Mouse (Mus musculus): Measurements from ENCODE around the gene Fam240a. TPM values are rescaled to one million over a fixed set of nuclear protein-coding genes. Genes with fewer than 3 reads are reported as not detected.

Gene Fam240a
- polyA plus RNA-seq, 1 experiment, result not detected

- H3K4me3 ChIP-seq, result no peak overlapping the region
- no peak overlapping the region for H3ac ChIP-seq (ENCODE audit: control insufficient read depth, insufficient read length)
- TF ChIP-seq MAX (IDR thresholded peaks at IDR 0.05; ENCODE audit: low read depth), result no peak
- TF ChIP-seq TCF12 (IDR thresholded peaks at IDR 0.05; ENCODE audit: insufficient read depth, poor library complexity, severe bottlenecking), result no peak
- no peak for TF ChIP-seq POLR2AphosphoS2 (IDR thresholded peaks at IDR 0.05; ENCODE audit: insufficient read length, low read depth)
- TF ChIP-seq SRF (IDR thresholded peaks at IDR 0.05; ENCODE audit: control insufficient read depth, insufficient read length, low read depth), result no peak
- TF ChIP-seq USF1 (IDR thresholded peaks at IDR 0.05; ENCODE audit: low read depth), result no peak
- TF ChIP-seq MYOG (IDR thresholded peaks at IDR 0.05; ENCODE audit: control insufficient read depth in 1 of 3, insufficient read depth in 1 of 3, insufficient read length in 2 of 3, low read depth in 2 of 3), result no peak
- TF ChIP-seq E2F4 (IDR thresholded peaks at IDR 0.05; ENCODE audit: insufficient read depth), result no peak
- no peak for TF ChIP-seq REST (IDR thresholded peaks at IDR 0.05; ENCODE audit: insufficient read depth, insufficient read length)
- TF ChIP-seq CEBPB (IDR thresholded peaks at IDR 0.05; ENCODE audit: insufficient read depth, poor library complexity, severe bottlenecking), result no peak
- TF ChIP-seq MYOD1 (IDR thresholded peaks at IDR 0.05; ENCODE audit: control insufficient read depth in 1 of 3, insufficient read length in 2 of 3, low read depth in 2 of 3), result no peak
- no peak for TF ChIP-seq POLR2A (IDR thresholded peaks at IDR 0.05; ENCODE audit: insufficient read length, low read depth)
- TF ChIP-seq TCF3 (IDR thresholded peaks at IDR 0.05; ENCODE audit: insufficient read length, low read depth), result no peak
- H3K79me2 ChIP-seq (ENCODE audit: control insufficient read depth, insufficient read depth), result no peaks in the 10 kb centered on the region
- H3K27me3 ChIP-seq (ENCODE audit: control insufficient read depth, insufficient read depth, insufficient read length), result no peaks in the 10 kb centered on the region
- H3K4me2 ChIP-seq (ENCODE audit: low read depth), result no peak overlapping the region
- H3K36me3 ChIP-seq (ENCODE audit: control insufficient read depth, insufficient read depth), result no peaks in the 10 kb centered on the region
These were observed 23.2 kb downstream of the Fam240a start for GRCm38 (mm10) chr9:110893429-110893828.

GRCm38 (mm10) chr9:110892552-110892951 lies 24.1 kb downstream of the Fam240a start:
- no peak overlapping the region for H3K4me2 ChIP-seq (ENCODE audit: low read depth)
- no peak overlapping the region for H3K4me3 ChIP-seq
- no peak overlapping the region for H3ac ChIP-seq (ENCODE audit: control insufficient read depth, insufficient read length)
- no peaks in the 10 kb centered on the region for H3K27me3 ChIP-seq (ENCODE audit: control insufficient read depth, insufficient read depth, insufficient read length)
- no peaks in the 10 kb centered on the region for H3K36me3 ChIP-seq (ENCODE audit: control insufficient read depth, insufficient read depth)
- TF ChIP-seq MYOD1 (IDR thresholded peaks at IDR 0.05; ENCODE audit: control insufficient read depth in 1 of 3, insufficient read length in 2 of 3, low read depth in 2 of 3) (no peak), USF1 (IDR thresholded peaks at IDR 0.05; ENCODE audit: low read depth) (no peak), POLR2A (IDR thresholded peaks at IDR 0.05; ENCODE audit: insufficient read length, low read depth) (no peak), CEBPB (IDR thresholded peaks at IDR 0.05; ENCODE audit: insufficient read depth, poor library complexity, severe bottlenecking) (no peak), TCF12 (IDR thresholded peaks at IDR 0.05; ENCODE audit: insufficient read depth, poor library complexity, severe bottlenecking) (no peak), SRF (IDR thresholded peaks at IDR 0.05; ENCODE audit: control insufficient read depth, insufficient read length, low read depth) (no peak), MYOG (IDR thresholded peaks at IDR 0.05; ENCODE audit: control insufficient read depth in 1 of 3, insufficient read depth in 1 of 3, insufficient read length in 2 of 3, low read depth in 2 of 3) (no peak), TCF3 (IDR thresholded peaks at IDR 0.05; ENCODE audit: insufficient read length, low read depth) (no peak), REST (IDR thresholded peaks at IDR 0.05; ENCODE audit: insufficient read depth, insufficient read length) (no peak), E2F4 (IDR thresholded peaks at IDR 0.05; ENCODE audit: insufficient read depth) (no peak), MAX (IDR thresholded peaks at IDR 0.05; ENCODE audit: low read depth) (no peak), POLR2AphosphoS2 (IDR thresholded peaks at IDR 0.05; ENCODE audit: insufficient read length, low read depth) (no peak)
- no peaks in the 10 kb centered on the region for H3K79me2 ChIP-seq (ENCODE audit: control insufficient read depth, insufficient read depth)

DNA sequence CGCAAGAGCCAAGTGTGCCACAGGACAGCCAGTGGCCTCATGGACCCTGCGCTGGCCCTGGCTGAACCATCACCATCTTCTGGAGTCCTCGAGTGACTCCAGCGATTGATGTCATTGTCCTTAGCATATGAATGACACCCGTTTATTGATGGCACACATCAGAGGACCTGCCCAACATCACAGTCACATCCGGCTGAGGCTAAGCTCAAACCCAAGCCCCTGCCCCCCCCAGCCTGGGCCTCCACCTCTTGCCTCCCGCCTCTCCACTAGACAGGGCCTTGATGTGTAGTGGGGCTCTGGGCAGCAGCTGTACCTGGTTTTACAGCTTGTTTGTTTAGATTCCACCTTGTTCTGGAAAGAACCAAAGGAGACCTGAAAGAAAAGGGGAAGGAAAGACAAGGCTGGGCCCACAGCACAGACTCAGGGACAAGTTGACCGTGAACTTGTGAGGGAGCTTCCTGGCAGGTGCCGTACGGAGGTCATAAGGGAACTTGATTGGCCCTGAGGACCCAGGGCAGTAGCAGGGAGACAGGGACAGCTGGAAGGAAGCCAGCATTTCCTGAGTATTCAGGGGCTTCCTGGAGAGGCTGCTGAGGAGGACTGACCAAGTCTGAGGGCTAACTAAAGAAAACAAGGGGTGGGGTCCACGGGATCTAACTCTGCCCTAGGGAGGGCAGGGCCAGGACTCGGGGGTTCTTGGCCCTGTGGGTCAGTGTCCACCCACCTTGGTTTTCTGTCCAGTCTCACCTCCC lies 25.4 kb downstream of the Fam240a start:
- Histone ChIP-seq H3ac (ENCODE audit: control insufficient read depth, insufficient read length) (no peak overlapping the region), H3K27me3 (ENCODE audit: control insufficient read depth, insufficient read depth, insufficient read length) (no peaks in the 10 kb centered on the region), H3K4me3 (no peak overlapping the region), H3K79me2 (ENCODE audit: control insufficient read depth, insufficient read depth) (no peaks in the 10 kb centered on the region), H3K36me3 (ENCODE audit: control insufficient read depth, insufficient read depth) (no peaks in the 10 kb centered on the region), H3K4me2 (ENCODE audit: low read depth) (no peak overlapping the region)
- TF ChIP-seq TCF3 (IDR thresholded peaks at IDR 0.05; ENCODE audit: insufficient read length, low read depth) (no peak), MYOG (IDR thresholded peaks at IDR 0.05; ENCODE audit: control insufficient read depth in 1 of 3, insufficient read depth in 1 of 3, insufficient read length in 2 of 3, low read depth in 2 of 3) (no peak), SRF (IDR thresholded peaks at IDR 0.05; ENCODE audit: control insufficient read depth, insufficient read length, low read depth) (no peak), E2F4 (IDR thresholded peaks at IDR 0.05; ENCODE audit: insufficient read depth) (no peak), USF1 (IDR thresholded peaks at IDR 0.05; ENCODE audit: low read depth) (no peak), CEBPB (IDR thresholded peaks at IDR 0.05; ENCODE audit: insufficient read depth, poor library complexity, severe bottlenecking) (no peak), POLR2A (IDR thresholded peaks at IDR 0.05; ENCODE audit: insufficient read length, low read depth) (no peak), MYOD1 (IDR thresholded peaks at IDR 0.05; ENCODE audit: control insufficient read depth in 1 of 3, insufficient read length in 2 of 3, low read depth in 2 of 3) (no peak), REST (IDR thresholded peaks at IDR 0.05; ENCODE audit: insufficient read depth, insufficient read length) (no peak), TCF12 (IDR thresholded peaks at IDR 0.05; ENCODE audit: insufficient read depth, poor library complexity, severe bottlenecking) (no peak), POLR2AphosphoS2 (IDR thresholded peaks at IDR 0.05; ENCODE audit: insufficient read length, low read depth) (no peak), MAX (IDR thresholded peaks at IDR 0.05; ENCODE audit: low read depth) (no peak)

GRCm38 (mm10) chr9:110890026-110890783 lies 26.5 kb downstream of the Fam240a start:
- Histone ChIP-seq H3K27me3 (ENCODE audit: control insufficient read depth, insufficient read depth, insufficient read length) (no peaks in the 10 kb centered on the region), H3K4me2 (ENCODE audit: low read depth) (no peak overlapping the region), H3ac (ENCODE audit: control insufficient read depth, insufficient read length) (no peak overlapping the region), H3K36me3 (ENCODE audit: control insufficient read depth, insufficient read depth) (no peaks in the 10 kb centered on the region), H3K79me2 (ENCODE audit: control insufficient read depth, insufficient read depth) (no peaks in the 10 kb centered on the region), H3K4me3 (no peak overlapping the region)
- no peak for TF ChIP-seq POLR2A (IDR thresholded peaks at IDR 0.05; ENCODE audit: insufficient read length, low read depth)
- TF ChIP-seq MYOG (IDR thresholded peaks at IDR 0.05; ENCODE audit: control insufficient read depth in 1 of 3, insufficient read depth in 1 of 3, insufficient read length in 2 of 3, low read depth in 2 of 3), result no peak
- TF ChIP-seq E2F4 (IDR thresholded peaks at IDR 0.05; ENCODE audit: insufficient read depth), result no peak
- TF ChIP-seq TCF3 (IDR thresholded peaks at IDR 0.05; ENCODE audit: insufficient read length, low read depth), result no peak
- no peak for TF ChIP-seq TCF12 (IDR thresholded peaks at IDR 0.05; ENCODE audit: insufficient read depth, poor library complexity, severe bottlenecking)
- TF ChIP-seq CEBPB (IDR thresholded peaks at IDR 0.05; ENCODE audit: insufficient read depth, poor library complexity, severe bottlenecking), result no peak
- TF ChIP-seq POLR2AphosphoS2 (IDR thresholded peaks at IDR 0.05; ENCODE audit: insufficient read length, low read depth), result no peak
- no peak for TF ChIP-seq MYOD1 (IDR thresholded peaks at IDR 0.05; ENCODE audit: control insufficient read depth in 1 of 3, insufficient read length in 2 of 3, low read depth in 2 of 3)
- no peak for TF ChIP-seq USF1 (IDR thresholded peaks at IDR 0.05; ENCODE audit: low read depth)
- no peak for TF ChIP-seq MAX (IDR thresholded peaks at IDR 0.05; ENCODE audit: low read depth)
- TF ChIP-seq SRF (IDR thresholded peaks at IDR 0.05; ENCODE audit: control insufficient read depth, insufficient read length, low read depth), result no peak
- no peak for TF ChIP-seq REST (IDR thresholded peaks at IDR 0.05; ENCODE audit: insufficient read depth, insufficient read length)
